Mouse (Mus musculus): ENCODE measurements at regions not wholly inside any gene's neighbourhood (a gene's known extent, or its start where the extent isn't known, plus 50 kb on each side); places are given as distances from the start of the nearest gene placed in this dataset.

DNA sequence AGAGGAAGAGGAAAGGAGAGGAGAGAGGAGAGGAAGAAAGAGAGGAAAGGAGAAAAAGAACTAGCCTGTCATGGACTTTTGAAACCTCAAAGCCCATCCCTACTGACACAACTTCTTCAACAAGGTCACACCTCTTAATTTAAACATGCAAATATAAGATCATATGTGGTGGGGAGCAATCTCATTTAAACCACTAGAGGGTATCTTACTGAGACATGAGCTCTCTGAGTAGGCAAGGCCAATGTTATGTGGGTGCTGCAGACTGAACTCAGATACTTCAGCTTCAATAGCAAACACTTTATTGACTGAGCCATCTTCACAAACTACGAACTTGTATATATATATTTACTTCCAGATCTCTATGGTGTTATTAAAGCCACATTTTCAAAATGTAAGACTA lies 156.9 kb downstream of the Mex3b start:
- DNase-seq (ENCODE audit: extremely low spot score): no peak

DNA sequence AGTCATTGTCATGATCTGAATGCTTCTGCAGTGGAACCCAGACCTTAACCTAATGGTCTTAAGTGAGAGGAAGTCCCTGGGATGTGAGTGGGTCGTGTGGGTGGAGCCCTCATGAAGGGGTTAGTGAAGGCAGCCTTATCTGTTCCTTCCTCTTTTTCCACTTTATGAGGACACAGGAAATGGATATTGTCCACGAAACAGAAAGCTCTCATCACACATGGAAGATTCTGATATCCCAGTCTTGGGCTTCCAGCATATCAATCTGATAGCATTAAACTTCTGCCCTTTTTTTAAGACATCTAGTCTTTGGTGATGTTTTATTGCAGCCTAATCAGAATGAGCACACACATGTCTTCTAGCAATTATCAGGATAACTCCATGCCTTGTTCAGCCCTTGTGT lies 164.0 kb downstream of the Mex3b start:
- DNase-seq (ENCODE audit: extremely low spot score): no peak

DNA sequence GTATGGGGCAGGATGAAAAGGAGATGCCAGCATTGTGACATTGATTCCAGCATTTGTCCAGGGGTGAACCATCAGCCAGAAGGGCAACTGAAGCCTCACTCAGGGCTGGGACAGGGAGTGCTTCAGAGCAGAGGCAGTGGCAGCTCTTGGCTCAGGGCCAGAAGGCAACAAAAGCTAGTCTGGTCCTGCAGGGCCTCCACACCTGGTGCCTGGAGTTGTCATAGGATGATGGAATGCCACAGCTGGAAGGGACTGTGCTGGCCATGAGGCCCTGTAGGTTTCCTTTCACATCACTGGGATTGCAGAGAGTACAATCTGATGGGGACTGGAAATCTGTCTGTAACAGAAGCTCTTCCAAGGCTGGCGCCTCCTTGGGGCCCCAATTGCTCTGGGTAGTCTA lies 164.9 kb downstream of the Mex3b start:
- no peak for DNase-seq (ENCODE audit: extremely low spot score)

DNA sequence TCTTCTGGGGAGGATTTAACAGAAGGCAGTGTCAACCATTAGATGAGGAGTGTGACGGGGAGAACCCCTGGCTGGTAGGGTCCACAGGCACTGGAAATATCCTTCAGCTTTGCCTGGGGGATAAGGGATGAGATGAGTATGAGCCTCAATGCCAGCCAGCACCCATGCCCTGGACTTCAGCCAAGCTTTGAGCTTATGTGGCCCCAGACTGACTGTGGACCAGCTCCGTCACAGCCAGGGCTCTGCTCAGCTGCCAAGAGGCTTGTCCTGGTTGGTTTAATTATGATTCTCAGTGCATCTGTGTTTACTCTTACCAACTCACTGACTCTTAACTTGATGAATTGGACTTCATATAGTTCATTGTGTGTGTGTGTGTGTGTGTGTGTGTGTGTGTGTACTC lies 165.8 kb downstream of the Mex3b start:
- no peak for DNase-seq (ENCODE audit: extremely low spot score)

DNA sequence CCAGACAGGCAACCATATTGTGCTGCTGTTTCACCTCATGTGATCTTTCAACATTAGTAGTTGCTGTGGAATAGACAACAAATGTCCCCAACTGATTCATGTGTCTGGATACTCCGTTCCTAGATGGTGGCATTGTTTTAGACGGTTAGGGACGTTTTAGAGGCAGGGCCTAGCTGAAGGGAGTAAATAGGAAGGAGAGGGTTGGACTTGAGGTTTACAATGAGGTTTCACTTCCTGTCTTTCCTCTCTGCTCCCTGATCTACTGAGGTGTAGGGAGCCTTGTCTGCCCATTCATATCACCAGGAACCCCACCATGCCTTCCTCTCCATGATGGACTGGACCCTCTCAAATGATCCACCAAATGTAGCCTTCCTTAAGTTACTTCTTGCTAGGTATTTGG lies 168.1 kb downstream of the Mex3b start:
- DNase-seq (ENCODE audit: extremely low spot score): no peak

DNA sequence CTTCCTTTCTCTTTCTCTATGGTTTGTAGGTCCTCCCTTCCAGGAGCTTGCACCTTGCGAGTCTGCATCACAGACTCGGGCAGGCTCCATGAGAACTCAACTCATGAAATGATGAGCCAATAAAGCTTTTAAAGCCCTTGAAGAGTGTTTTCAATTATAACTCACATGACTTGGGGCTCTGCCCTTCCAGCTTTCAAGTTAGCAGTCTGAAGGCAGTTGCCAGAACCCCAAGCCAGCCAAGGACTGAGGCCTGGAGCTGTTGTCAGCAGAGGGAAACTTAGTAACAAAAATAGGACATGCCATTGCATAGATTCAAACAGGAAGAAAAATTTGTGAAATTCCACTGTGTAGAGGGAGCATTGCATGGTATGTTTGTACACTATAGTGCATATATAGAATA lies 169.3 kb downstream of the Mex3b start:
- no peak for DNase-seq (ENCODE audit: extremely low spot score)

DNA sequence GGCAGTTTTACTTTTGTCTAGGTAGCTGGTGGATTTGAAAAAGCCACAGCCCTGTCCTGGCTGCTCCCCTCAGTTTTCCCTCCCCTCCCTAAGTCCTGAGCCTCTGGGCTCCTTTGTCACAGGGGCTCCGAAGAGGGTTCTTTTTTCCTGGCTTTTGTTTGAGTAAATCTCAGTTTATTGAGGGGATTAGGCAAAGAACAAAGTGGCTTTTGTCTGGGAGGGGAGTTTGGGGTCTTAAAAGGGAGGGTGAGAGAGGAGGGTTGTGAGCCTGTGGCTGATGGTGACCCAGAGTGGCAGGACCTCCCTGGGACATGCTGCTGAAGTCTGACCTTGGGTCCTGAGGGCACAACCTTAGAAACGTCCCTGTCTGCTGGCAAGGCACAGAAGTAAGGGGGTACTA lies 170.0 kb downstream of the Mex3b start:
- DNase-seq (ENCODE audit: extremely low spot score): peak; percentile 54

DNA sequence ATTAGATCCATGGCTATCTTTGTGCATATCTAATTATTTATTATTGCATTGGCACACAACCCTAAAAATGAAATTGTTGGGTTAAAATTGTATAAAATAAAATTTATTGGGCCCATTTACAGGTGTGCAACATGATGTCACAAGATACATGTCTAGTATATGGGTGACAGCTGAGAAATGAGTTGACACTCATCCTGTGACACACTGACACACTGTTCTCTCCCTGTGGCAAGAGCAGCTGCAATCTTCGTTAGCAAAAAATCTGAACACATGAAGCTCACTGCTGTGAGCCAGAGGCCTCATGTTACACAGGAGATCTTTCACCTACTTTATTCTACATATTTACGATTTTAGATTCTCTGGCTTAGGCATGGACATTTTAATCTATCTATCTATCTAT lies 170.6 kb downstream of the Mex3b start:
- no peak for DNase-seq (ENCODE audit: extremely low spot score)

DNA sequence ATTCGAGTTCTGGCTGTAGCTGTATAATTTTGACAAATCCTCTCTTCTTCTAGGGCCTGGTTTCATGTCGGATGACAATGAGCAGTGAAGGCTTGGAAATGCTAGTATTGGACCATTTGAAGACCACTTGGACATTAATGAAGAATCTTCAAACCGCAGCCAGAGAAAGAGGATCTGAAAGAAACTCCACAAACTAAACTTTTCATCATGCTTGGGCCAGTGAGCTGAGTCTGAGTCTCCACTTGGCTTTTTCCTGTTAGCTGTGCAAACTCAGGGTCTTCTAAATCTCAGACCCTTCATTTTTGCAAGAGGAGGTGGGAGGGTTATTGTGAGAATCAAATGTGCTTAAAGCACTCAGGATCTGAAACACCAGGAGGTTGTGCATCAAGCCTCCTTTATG lies 176.6 kb downstream of the Mex3b start:
- no peak for DNase-seq (ENCODE audit: extremely low spot score)

DNA sequence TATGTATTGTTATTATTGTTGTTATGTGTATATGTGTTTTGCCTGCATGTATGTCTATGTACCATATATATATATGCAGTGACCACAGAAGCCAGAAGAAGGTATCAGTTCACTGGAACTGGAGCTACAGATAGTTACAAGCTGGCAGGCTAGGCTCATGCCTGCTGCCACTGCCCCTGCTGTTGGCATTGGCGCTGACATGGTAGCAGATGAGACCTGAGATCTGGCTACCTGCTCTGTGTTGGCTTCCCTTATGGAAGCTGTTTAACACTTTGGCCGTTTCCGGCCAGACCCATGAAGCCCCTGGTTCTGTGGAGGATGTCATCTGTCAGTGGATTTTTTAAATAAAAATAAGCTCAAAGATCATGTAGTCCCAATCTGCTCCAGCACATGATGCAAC lies 178.1 kb downstream of the Mex3b start:
- no peak for DNase-seq (ENCODE audit: extremely low spot score)

DNA sequence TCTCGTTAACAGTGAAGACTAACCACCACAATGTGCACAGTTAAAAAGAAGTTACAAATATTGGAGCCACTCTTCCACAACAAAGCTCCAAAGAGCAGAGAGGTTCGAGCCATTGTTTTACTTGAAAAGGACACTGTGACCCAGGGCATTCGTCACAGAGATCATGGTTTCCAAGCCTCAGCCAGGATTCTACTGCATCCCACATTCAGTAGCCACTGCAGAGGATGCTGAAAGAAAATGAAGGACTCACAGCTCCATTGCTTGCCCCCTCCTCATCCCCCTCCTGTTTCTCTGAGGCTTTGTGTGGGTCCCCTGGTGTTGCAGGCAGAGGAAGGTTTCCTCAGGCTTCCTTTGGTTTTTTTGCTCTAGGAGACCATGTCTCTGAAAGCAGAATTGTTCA lies 182.9 kb downstream of the Mex3b start:
- DNase-seq (ENCODE audit: extremely low spot score): no peak

DNA sequence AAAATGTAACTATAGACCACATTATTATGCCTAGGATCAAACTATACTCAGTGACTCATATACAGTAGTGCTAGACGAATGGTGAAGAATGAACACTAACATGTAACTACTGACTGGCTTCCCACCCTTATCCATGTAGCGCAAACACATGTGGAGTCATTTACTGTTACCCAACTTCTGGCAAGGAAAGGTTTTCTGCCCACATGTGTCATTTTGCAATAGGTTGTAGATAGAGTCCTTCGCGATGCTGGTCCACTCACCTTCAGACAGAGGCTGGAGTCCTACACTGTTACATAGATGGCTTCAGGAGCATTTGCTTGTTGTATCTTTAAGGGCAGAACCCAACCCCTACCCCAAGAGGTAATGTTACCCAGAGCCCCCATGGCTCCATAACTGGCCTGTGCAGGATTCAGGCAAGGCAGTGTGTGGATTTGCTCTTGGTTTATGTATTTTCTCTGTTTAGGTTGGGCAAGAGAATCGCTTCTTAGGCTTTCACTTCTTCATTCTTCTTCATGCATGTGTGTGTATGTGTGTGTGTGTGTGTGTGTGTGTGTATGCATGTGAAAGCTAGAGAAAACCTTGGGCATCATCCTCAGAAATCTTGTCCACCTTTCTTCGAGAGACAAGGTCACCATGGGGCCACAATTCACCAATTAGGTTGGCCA lies 183.8 kb downstream of the Mex3b start:
- DNase-seq (ENCODE audit: extremely low spot score): no peak

DNA sequence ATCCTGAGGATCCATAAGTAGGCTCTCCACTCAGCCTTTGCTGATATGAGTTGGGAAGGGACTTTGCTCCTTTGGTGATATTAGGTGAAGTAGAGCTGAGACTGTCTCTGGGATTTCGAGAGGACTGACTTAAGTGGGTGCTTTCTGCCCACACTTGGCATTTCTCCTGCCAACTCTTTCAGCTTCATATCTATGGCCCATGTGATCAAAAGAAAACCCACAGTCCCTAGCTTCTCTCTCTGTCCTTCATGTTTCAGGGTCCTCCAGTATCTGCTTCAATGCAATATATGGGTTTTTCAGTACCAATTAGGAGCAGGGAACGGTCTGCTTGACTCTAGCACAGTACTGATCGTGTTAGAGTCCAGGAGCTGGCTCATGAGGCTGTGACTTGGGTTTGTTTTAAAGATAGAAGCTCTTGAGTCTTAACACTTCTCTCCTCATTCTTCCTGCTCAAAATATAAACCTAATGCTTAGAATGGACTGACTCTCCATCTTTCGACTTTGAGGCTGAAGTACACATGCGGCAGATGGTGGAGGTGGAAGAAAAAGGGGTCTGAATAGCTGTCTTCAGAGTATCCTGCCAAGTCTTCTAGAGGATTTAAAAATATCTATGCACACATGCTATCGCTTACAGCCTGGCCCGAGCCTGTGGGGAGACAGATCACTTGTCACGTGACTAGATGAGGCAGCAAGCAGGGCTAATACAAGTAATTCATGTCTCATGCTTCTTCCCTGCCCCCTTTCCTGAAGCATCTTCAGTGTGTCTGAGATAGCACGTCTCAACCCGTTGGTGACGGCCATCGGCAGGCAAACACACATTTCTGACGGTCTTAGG lies 189.2 kb downstream of the Mex3b start:
- DNase-seq (ENCODE audit: extremely low spot score): no peak

DNA sequence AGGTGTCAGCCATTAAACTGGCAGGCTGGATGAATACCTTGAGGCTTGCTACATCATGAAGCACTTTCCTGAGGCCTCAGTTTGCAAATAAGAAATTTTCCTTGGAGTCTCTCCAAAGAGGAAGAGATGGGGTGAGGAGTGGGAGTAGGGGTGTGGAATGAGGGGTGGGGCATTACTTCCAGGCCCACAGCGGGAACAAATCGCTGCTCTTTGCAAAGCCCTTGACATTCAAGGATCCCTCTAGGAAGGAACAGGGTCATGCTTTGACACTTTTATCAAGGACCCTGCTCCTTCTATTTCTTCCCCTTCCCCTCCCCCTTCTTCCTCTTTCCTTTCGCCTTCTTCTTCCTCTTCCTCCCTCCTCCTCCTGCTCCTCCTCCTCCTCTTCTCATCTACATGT lies 193.2 kb downstream of the Mex3b start:
- DNase-seq (ENCODE audit: extremely low spot score): no peak

DNA sequence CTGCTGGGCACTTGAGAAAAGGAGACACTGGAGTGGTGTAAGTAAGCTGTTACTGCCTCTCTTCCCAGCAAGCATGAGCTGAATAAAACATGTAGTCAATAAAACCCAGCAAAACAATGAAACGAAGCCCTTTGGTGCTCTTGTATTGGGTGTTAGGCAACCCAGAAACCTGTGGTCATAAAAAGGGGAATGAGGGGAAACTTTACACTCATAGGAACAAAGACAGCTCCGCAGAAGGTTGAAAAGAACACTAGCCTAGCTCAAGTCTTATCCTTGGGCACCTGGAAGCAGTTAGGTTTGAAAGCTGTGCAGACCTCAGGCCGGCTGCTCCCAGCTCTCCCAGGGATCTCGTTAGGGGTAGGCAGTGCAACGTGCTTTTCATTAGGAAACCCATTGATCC lies 193.6 kb downstream of the Mex3b start:
- DNase-seq (ENCODE audit: extremely low spot score): peak; percentile 25

DNA sequence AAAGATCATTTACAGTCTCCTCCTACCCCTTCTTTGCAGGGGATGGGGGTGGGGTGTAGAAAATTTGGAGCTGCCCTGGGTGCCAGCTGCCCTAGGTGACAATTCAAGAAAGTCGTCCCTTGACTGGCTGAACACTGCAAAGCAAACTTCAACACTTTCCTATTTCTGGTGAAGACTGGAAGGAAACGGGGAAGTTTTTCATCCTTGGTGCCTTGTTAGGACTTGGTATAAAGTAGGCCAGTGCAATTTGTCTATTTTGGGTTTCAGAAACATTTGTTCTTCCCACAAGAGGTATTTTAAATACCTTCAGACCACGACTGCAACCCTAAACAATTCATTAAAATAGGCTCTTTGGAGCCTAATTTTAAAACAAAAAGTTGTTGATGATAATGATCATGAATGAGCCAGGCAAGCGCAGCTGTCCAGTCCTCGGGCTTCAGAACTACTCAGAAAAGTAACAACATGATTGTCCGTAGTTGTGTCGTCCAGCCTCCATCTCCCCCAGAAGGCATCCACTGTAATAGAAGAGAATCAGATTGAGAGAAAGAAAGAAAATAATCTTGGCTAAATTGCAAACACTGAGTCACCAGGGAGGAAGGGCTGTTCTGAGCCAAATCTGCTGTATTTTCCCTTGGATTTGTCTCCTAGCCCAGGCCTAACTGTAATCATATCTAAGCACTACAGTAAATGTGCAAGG lies 194.2 kb downstream of the Mex3b start:
- DNase-seq (ENCODE audit: extremely low spot score): no peak

DNA sequence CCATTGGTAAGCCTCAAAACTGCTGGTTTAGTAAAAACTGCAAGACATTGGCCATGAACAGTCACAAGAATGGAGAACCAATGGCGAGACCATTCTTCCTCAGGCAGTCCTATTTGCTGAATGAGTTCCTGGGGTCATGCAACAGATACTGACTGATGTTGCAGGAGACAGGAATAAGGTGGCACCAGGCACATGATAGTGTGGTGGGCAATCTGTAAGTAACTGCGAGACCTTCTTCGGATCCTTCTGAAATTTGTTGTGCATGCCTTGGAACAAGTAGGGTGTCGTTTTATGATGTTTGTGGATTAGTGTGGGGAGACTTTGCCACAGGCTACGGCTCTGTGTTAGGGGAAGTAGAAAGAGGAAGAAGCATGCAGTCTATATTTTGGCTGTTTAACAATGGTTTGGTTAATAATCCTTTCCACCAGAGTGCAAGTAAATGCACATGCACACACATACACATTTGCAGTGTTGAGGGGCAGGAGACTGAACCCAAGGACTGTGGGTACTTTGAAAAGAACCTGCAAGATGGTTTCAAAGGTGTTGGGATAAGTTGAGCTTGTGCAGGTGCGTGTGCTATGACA lies 194.9 kb downstream of the Mex3b start:
- no peak for DNase-seq (ENCODE audit: extremely low spot score)

DNA sequence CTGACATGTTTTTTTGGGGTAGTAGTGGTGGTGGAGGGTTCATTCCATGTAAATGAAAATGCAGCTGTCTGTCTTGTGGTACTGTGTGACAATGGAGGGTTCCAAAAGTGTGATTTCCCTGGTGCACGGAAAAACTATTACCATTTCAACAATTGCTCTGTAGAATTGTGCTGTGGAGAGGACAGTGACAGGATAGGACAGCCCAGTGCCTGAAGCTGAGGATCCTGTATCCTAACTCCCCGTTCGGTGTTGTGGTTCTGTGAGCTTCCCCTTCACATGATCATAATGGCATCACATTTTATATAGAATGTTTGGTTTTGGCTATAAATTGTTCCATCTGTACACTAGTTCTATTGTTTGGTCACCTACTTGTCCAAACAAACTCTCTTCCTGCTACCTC lies 196.4 kb downstream of the Mex3b start:
- no peak for DNase-seq (ENCODE audit: extremely low spot score)

DNA sequence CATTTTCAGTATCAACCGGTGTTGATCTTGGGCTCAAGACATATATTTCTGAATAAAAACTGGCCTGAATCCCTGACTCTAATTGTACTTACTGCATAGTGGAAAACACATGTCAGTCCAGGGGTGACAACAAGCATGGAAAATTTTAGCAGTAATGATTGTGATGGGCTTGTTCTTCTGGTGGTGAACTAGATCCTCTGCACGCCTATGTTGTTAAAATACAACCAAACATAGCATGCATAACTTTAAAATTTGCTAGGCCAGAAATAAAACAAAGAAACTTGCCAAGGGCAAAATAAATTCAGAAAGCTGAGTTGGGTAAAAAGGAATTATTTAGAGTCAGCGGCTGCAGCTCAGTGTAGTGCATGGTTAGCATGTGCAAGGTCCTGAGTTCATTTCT lies 198.2 kb downstream of the Mex3b start:
- DNase-seq (ENCODE audit: extremely low spot score): no peak

DNA sequence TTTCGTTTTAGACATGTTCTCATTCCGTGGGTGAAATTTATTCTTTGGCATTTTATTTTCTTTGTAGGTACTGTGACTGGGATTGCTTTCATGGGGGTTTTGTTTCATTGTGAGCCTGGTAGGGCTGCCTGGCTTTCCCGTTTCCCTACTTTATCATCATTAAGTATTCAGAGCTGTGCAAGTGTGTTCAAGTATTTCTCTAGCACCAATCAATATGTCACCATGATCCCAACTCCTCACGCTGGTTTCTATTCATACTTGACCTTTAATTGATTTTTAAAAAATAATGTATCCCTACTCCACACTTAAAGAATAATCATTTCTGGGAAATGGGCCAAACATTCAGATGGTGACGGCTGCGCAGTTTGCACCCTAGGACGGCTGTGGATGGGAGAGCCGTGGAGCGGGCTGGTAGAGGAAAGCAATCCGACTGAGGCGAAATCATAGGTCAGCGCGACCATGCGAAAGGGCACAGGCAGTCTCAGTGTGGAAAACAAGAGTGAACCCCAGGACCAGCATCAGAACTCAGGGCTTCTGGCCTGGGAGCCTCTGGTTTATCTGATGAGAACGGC lies 207.4 kb downstream of the Mex3b start:
- no peak for DNase-seq (ENCODE audit: extremely low spot score)

DNA sequence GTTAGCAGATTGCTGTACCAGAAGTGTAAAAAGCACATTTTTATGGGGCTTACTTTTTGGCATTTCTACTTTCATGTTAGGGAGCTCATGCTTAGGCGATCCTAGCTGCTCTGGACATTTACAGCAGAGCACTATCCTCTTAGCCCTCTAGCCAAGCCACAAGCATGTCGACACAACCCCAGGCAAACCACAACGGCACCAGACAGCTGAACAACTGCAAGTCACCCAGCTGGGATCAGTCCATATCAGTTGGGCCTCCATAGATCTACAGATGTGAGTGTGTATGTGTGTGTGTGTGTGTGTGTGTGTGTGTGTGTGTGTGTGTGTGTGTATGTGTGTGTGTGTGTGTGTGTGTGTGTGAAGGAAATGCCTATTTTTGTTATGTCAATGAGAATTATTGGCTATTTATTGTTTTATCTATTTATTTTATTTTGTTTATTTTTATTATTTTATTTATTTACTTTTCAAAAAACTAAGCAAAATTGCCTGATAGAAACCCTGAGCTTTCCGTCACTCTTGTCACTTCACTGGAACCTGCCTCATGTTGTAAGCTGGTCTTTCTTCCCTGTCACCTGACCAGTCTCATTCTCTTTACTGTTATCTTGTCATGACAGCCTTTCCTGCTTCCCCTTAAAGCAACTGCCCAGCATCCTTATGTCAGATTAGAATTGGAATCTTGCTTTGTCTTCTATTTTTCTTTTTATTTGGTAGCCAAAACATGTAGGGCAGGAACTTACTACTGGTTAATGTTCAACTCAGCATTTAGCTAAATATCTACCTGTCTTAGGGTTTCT lies 208.2 kb downstream of the Mex3b start:
- no peak for DNase-seq (ENCODE audit: extremely low spot score)

Data from embryo, embryonic 9.5 days (tissue).